Mouse (Mus musculus) limb, embryonic 12.5 days (tissue): ENCODE measurements around the gene Gmpr2. TPM values are rescaled to one million over a fixed set of nuclear protein-coding genes. Genes with fewer than 3 reads are reported as not detected.

Experiments
- ATAC-seq: fragments of 200-750 bp; cut with Nextera tagmentation; 2 replicates; pipeline ENCODE4 v1.8.0; 2017; ENCODE audit warnings: low read depth, moderate TSS enrichment; ENCODE audit not compliant: insufficient number of reproducible peaks, insufficient read depth, low FRiP score, low TSS enrichment
- H3K27ac ChIP-seq: fragments of 300-500 bp; sonication (generic); 2 replicates; pipeline ENCODE4 v1.5.1; 2016; ENCODE audit warnings: mild to moderate bottlenecking, moderate library complexity
- H3K27me3 ChIP-seq: fragments of 300-500 bp; sonication (generic); 2 replicates; pipeline ENCODE4 v1.6.1; 2016; ENCODE audit warnings: mild to moderate bottlenecking, moderate library complexity
- H3K36me3 ChIP-seq: fragments of 300-500 bp; sonication (generic); 2 replicates; pipeline ENCODE4 v1.6.1; 2016; ENCODE audit warnings: mild to moderate bottlenecking, moderate library complexity
- H3K4me1 ChIP-seq: fragments of 300-500 bp; sonication (generic); replicated peaks from 2 replicates; pipeline ENCODE4 v1.6.1; 2016
- H3K4me2 ChIP-seq: fragments of 300-500 bp; sonication (generic); 2 replicates; pipeline ENCODE4 v1.6.1; 2016; ENCODE audit warnings: mild to moderate bottlenecking, moderate library complexity
- H3K4me3 ChIP-seq: fragments of 300-500 bp; sonication (generic); replicated peaks from 2 replicates; pipeline ENCODE4 v1.5.1; 2016; ENCODE audit warnings: mild to moderate bottlenecking
- H3K9ac ChIP-seq: fragments of 300-500 bp; sonication (generic); replicated peaks from 2 replicates; pipeline ENCODE4 v1.6.1; 2016; ENCODE audit warnings: mild to moderate bottlenecking, moderate library complexity
- H3K9me3 ChIP-seq: fragments of 300-500 bp; sonication (generic); 2 replicates; pipeline ENCODE4 v1.6.1; 2016; ENCODE audit warnings: mild to moderate bottlenecking, moderate library complexity
- WGBS: fragments of 180-500 bp; shearing (Covaris S2); methylation state at CpG from one replicate; pipeline ENCODE4 v1.1.7; 2016; 5-methylcytosine and 5-hydroxymethylcytosine counted together
- polyA plus RNA-seq: library from polyadenylated mRNA; unstranded; fragments of >200 nt; fragmentation: Nextera tagmentation; extraction: Ambion mirVana; gene quantifications from 2 replicates; pipeline ENCODE4 v1.2.1, GENCODE M21; 2016

The Gmpr2 gene
- polyA plus RNA-seq, 1 experiment from 2014 or later, result 74.2 TPM

- H3K4me1 ChIP-seq, result peaks cover 8% of the 10 kb centered on the region
- peak overlapping the region; percentile 80 for H3K4me2 ChIP-seq
- H3K4me3 ChIP-seq, result peak overlapping the region; percentile 83
- no peaks in the 10 kb centered on the region for H3K9me3 ChIP-seq
- H3K9ac ChIP-seq, result peak overlapping the region; percentile 13; the same call in 1 of the 2 replicates
- H3K36me3 ChIP-seq, result peaks cover 31% of the 10 kb centered on the region
- H3K27me3 ChIP-seq, result no peaks in the 10 kb centered on the region
- WGBS, result 14% methylated on average over 3 of the region's 3 CpGs
- peak; percentile 46 for ATAC-seq
- peak overlapping the region; percentile 86; the same call in 1 of the 2 replicates for H3K27ac ChIP-seq
These were observed 10.4 kb downstream of the Gmpr2 start for GRCm38 (mm10) chr14:55682118-55682493.

GRCm38 (mm10) chr14:55689433-55689832, 17.7 kb downstream of the Gmpr2 start:
- H3K9me3 ChIP-seq, result no peaks in the 10 kb centered on the region
- no peaks in the 10 kb centered on the region for H3K36me3 ChIP-seq
- WGBS, result 80% methylated on average over 10 of the region's 10 CpGs
- H3K9ac ChIP-seq, result no peak overlapping the region
- H3K4me1 ChIP-seq, result no peaks in the 10 kb centered on the region
- no peaks in the 10 kb centered on the region for H3K27me3 ChIP-seq
- ATAC-seq, result no peak
- H3K27ac ChIP-seq, result no peak overlapping the region
- H3K4me3 ChIP-seq, result no peak overlapping the region
- H3K4me2 ChIP-seq, result no peak overlapping the region

- Histone ChIP-seq H3K36me3 (no peaks in the 10 kb centered on the region), H3K4me2 (no peak overlapping the region), H3K9ac (no peak overlapping the region), H3K4me1 (no peaks in the 10 kb centered on the region), H3K4me3 (no peak overlapping the region), H3K27ac (no peak overlapping the region), H3K27me3 (no peaks in the 10 kb centered on the region), H3K9me3 (0 out of 2 replicates have a peak, but pooled peaks cover 3% of the 10 kb centered on the region)
- ATAC-seq, result no peak
- WGBS, result 87% methylated on average over 4 of the region's 4 CpGs
These were observed 25.5 kb downstream of the Gmpr2 start for GRCm38 (mm10) chr14:55697226-55697625.

- no peaks in the 10 kb centered on the region for H3K4me1 ChIP-seq
- no peaks in the 10 kb centered on the region for H3K27me3 ChIP-seq
- no peak for ATAC-seq
- no peak overlapping the region for H3K9ac ChIP-seq
- no peaks in the 10 kb centered on the region for H3K36me3 ChIP-seq
- WGBS, result 70% methylated on average over 9 of the region's 9 CpGs
- no peak overlapping the region for H3K4me2 ChIP-seq
- H3K27ac ChIP-seq, result no peak overlapping the region
- H3K4me3 ChIP-seq, result no peak overlapping the region
- H3K9me3 ChIP-seq, result 0 out of 2 replicates have a peak, but pooled peaks cover 3% of the 10 kb centered on the region
These were observed 29.4 kb downstream of the Gmpr2 start for GRCm38 (mm10) chr14:55701131-55701530.

GRCm38 (mm10) chr14:55702761-55703160, 31.0 kb downstream of the Gmpr2 start:
- no peak overlapping the region for H3K4me2 ChIP-seq
- 42% methylated on average over 6 of the region's 6 CpGs for WGBS
- H3K27me3 ChIP-seq, result no peaks in the 10 kb centered on the region
- H3K9me3 ChIP-seq, result no peaks in the 10 kb centered on the region
- H3K9ac ChIP-seq, result no peak overlapping the region
- no peak for ATAC-seq
- H3K4me1 ChIP-seq, result no peaks in the 10 kb centered on the region
- no peak overlapping the region for H3K27ac ChIP-seq
- H3K4me3 ChIP-seq, result no peak overlapping the region
- no peaks in the 10 kb centered on the region for H3K36me3 ChIP-seq

- Histone ChIP-seq H3K4me2 (no peak overlapping the region), H3K27ac (no peak overlapping the region), H3K9ac (no peak overlapping the region), H3K4me1 (no peaks in the 10 kb centered on the region), H3K9me3 (no peaks in the 10 kb centered on the region), H3K27me3 (0 out of 2 replicates have a peak, but pooled peaks cover 2% of the 10 kb centered on the region), H3K36me3 (no peaks in the 10 kb centered on the region), H3K4me3 (no peak overlapping the region)
- WGBS, result 87% methylated on average over 8 of the region's 8 CpGs
- no peak for ATAC-seq
These were observed 34.4 kb downstream of the Gmpr2 start for GRCm38 (mm10) chr14:55706051-55706600.

GRCm38 (mm10) chr14:55707397-55707796, 35.7 kb downstream of the Gmpr2 start:
- H3K9me3 ChIP-seq, result no peaks in the 10 kb centered on the region
- no peak overlapping the region for H3K27ac ChIP-seq
- H3K4me2 ChIP-seq, result no peak overlapping the region
- H3K36me3 ChIP-seq, result no peaks in the 10 kb centered on the region
- no peak for ATAC-seq
- WGBS, result 82% methylated on average over 5 of the region's 5 CpGs
- H3K4me1 ChIP-seq, result no peaks in the 10 kb centered on the region
- H3K27me3 ChIP-seq, result peaks cover 15% of the 10 kb centered on the region
- no peak overlapping the region for H3K4me3 ChIP-seq
- no peak overlapping the region for H3K9ac ChIP-seq

GRCm38 (mm10) chr14:55709509-55709908, 37.8 kb downstream of the Gmpr2 start:
- no peak for ATAC-seq
- Histone ChIP-seq H3K27ac (no peak overlapping the region), H3K36me3 (no peaks in the 10 kb centered on the region), H3K4me3 (no peak overlapping the region), H3K9ac (no peak overlapping the region), H3K9me3 (no peaks in the 10 kb centered on the region), H3K27me3 (peaks cover 31% of the 10 kb centered on the region), H3K4me2 (no peak overlapping the region), H3K4me1 (peaks cover 9% of the 10 kb centered on the region)
- 93% methylated on average over 4 of the region's 4 CpGs for WGBS

- Histone ChIP-seq H3K27ac (no peak overlapping the region), H3K27me3 (peaks cover 31% of the 10 kb centered on the region), H3K4me2 (no peak overlapping the region), H3K9me3 (no peaks in the 10 kb centered on the region), H3K9ac (no peak overlapping the region), H3K36me3 (peaks cover 8% of the 10 kb centered on the region), H3K4me1 (peaks cover 9% of the 10 kb centered on the region), H3K4me3 (no peak overlapping the region)
- no peak for ATAC-seq
- WGBS, result 76% methylated on average over 7 of the region's 7 CpGs
These were observed 40.0 kb downstream of the Gmpr2 start for GRCm38 (mm10) chr14:55711786-55712185.

GRCm38 (mm10) chr14:55713007-55713728, 41.4 kb downstream of the Gmpr2 start:
- Histone ChIP-seq H3K27me3 (peaks cover 31% of the 10 kb centered on the region), H3K4me1 (peaks cover 9% of the 10 kb centered on the region), H3K4me2 (peak overlapping the region; percentile 53), H3K9ac (peak overlapping the region; percentile 48), H3K36me3 (peaks cover 19% of the 10 kb centered on the region), H3K4me3 (peak overlapping the region; percentile 25), H3K9me3 (no peaks in the 10 kb centered on the region), H3K27ac (no peak overlapping the region)
- no peak; the same call in 1 of the 2 replicates for ATAC-seq
- WGBS, result 10% methylated on average over 25 of the region's 25 CpGs

- Histone ChIP-seq H3K27ac (peak within 1 kb of the TSS; percentile 53; the same call in 1 of the 2 replicates), H3K9ac (peak within 1 kb of the TSS; percentile 48), H3K36me3 (peaks cover 24% of the 10 kb centered on the region), H3K27me3 (peaks cover 31% of the 10 kb centered on the region), H3K4me3 (peak within 1 kb of the TSS; percentile 25), H3K9me3 (no peaks in the 10 kb centered on the region), H3K4me1 (peaks cover 9% of the 10 kb centered on the region), H3K4me2 (peak within 1 kb of the TSS; percentile 53)
- no peak; the same call in 1 of the 2 replicates for ATAC-seq
- WGBS, result 18% methylated on average over 4 of the region's 4 CpGs
These were observed 42.0 kb downstream of the Gmpr2 start, which contains the start of gene Tgm1 for GRCm38 (mm10) chr14:55713729-55714122. Gene Tgm1 (minus strand): TSS chr14:55713926.
